Mouse (Mus musculus) heart, postnatal 0 days (tissue): ENCODE results near the gene Slc17a9. TPM values are rescaled to one million over a fixed set of nuclear protein-coding genes. Genes with fewer than 3 reads are reported as not detected.

ENCODE experiments used
- ATAC-seq: fragments of 200-750 bp; cut with Nextera tagmentation; 2 replicates; pipeline ENCODE4 v1.8.0; 2017; ENCODE audit warnings: low read depth, moderate number of reproducible peaks, moderate library complexity; ENCODE audit not compliant: insufficient read depth
- DNase-seq: peaks from one replicate; pipeline ENCODE4 v3.0.0-alpha.2; 2016; ENCODE audit warnings: low spot score
- H3K27ac ChIP-seq: fragments of 300-500 bp; sonication (generic); 2 replicates; pipeline ENCODE4 v1.5.1; 2014; ENCODE audit warnings: low read depth, mild to moderate bottlenecking
- H3K27me3 ChIP-seq: fragments of 300-500 bp; sonication (generic); 2 replicates; pipeline ENCODE4 v1.6.1; 2014; ENCODE audit warnings: low read length, mixed read lengths; ENCODE audit not compliant: control insufficient read depth, insufficient read depth
- H3K36me3 ChIP-seq: fragments of 300-500 bp; sonication (generic); replicated peaks from 2 replicates; pipeline ENCODE4 v1.6.1; 2014; ENCODE audit warnings: low read length, mixed read lengths; ENCODE audit not compliant: control insufficient read depth, insufficient read depth
- H3K4me1 ChIP-seq: fragments of 300-500 bp; sonication (generic); 2 replicates; pipeline ENCODE4 v1.6.1; 2014; ENCODE audit warnings: antibody characterized with exemption; ENCODE audit not compliant: control insufficient read depth, insufficient read depth
- H3K4me2 ChIP-seq: fragments of 300-500 bp; sonication (generic); 2 replicates; pipeline ENCODE4 v1.6.1; 2014; ENCODE audit warnings: low read depth, mild to moderate bottlenecking, low read length, moderate library complexity
- H3K4me3 ChIP-seq: fragments of 300-500 bp; sonication (generic); 2 replicates; pipeline ENCODE4 v1.5.1; 2014; ENCODE audit warnings: low read depth, low read length
- H3K9ac ChIP-seq: fragments of 300-500 bp; sonication (generic); replicated peaks from 2 replicates; pipeline ENCODE4 v1.6.1; 2014; ENCODE audit warnings: low read depth, low read length, mixed read lengths
- H3K9me3 ChIP-seq: fragments of 300-500 bp; sonication (generic); replicated peaks from 2 replicates; pipeline ENCODE4 v1.6.1; 2016; ENCODE audit warnings: low read length; ENCODE audit not compliant: control insufficient read depth
- CTCF ChIP-seq: IDR thresholded peaks from 2 replicates; pipeline ENCODE4 v1.5.1; 2016; ENCODE audit warnings: antibody characterized with exemption, control low read depth, low read depth
- EP300 ChIP-seq: IDR thresholded peaks from 2 replicates; pipeline ENCODE4 v1.6.1; 2016; ENCODE audit warnings: antibody characterized with exemption, low read depth
- WGBS: fragments of 180-500 bp; shearing (Covaris S2); extraction: QIAGEN DNeasy Blood & Tissue Kit; methylation state at CpG from one replicate; pipeline ENCODE4 v1.1.7; 2014; 5-methylcytosine and 5-hydroxymethylcytosine counted together
- polyA plus RNA-seq: library from polyadenylated mRNA; unstranded; fragments of >200 nt; fragmentation: Nextera tagmentation; extraction: Ambion mirVana; gene quantifications from 2 replicates; pipeline ENCODE4 v1.2.1, GENCODE M21; 2015
- total RNA-seq: library from RNA; depleted of rRNA; stranded (reverse); fragments of >200 nt; gene quantifications from 2 replicates; pipeline ENCODE4 v1.2.3, GENCODE M21; 2014; ENCODE audit warnings: low replicate concordance; rRNA removed

Gene Slc17a9
- total and polyA plus RNA-seq, 2 experiments from 2014 or later: 0.60 to 1.5 TPM

DNA sequence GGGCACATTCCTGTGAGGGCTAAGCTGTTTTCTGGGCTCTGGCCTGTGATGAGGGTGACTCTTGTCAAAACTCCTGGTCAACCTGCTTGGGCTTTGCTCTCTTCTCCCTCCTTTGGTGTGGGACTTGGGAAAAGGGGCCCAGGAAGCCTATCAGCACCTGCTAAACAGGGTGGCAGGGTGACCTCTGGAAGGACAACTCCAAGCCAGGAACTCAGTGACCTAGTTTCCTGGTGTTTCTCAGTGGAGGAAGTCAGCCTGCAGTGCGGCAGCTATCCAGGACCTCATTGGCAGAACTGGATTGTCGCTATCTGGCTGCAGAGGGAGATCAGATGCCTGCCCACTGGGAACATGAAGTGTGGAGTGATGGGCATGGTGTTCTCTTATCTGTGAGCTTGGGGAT is 63.3 kb downstream of the Slc17a9 start:
- TF ChIP-seq EP300: no peak
- TF ChIP-seq CTCF: no peak
- H3K4me2 ChIP-seq: no peak overlapping the region
- H3K9ac ChIP-seq: no peak overlapping the region
- no peaks in the 10 kb centered on the region for H3K9me3 ChIP-seq
- peak; percentile 72 for ATAC-seq
- peak overlapping the region; percentile 62 for H3K27ac ChIP-seq
- WGBS: 0% methylated on average over 2 of the region's 2 CpGs
- H3K4me3 ChIP-seq: no peak overlapping the region
- peaks cover 14% of the 10 kb centered on the region for H3K27me3 ChIP-seq
- peaks cover 10% of the 10 kb centered on the region; the same call in 1 of the 2 replicates for H3K4me1 ChIP-seq
- DNase-seq: peak; percentile 45
- H3K36me3 ChIP-seq: no peaks in the 10 kb centered on the region

DNA sequence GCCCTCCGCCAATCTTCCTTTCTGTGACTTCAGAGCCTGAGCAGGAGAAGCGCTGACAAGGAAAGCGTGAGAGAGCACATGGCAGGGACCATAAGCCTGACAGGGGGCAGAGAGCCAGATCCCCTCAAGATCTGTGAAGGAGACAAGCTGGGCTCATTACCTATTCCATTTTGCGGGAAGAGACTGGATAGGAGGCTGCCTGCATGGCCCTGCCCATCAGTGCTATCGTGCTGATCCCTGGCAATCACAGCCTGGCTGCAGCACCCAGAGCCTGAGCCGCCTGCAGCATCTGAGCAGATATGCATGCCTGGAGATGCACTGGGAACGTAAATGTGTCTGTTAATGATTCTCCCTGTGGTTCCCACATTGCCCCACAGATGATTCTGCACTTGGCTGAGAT is 63.8 kb downstream of the Slc17a9 start:
- no peak for ATAC-seq
- TF ChIP-seq CTCF (no peak), EP300 (no peak)
- no peak overlapping the region for H3K4me2 ChIP-seq

DNA sequence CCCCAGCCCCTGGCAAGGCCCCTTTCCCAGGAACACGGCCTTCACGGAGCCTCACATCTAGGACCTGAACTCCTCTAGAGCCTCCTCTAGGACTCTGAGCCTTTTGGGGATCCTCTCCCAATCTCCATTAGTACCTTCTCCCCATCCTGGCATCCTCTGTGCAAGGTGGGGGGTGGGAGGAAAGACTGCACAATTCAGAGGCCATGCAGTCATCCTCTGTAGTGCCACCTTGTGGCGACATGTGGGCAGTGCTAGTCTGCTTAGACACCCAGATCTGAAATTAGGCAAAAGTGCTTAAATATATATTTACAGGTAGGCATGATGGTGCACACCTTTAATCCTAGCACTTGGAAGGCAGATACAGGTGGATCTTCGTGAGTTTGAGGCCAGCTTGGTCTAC is 66.6 kb downstream of the Slc17a9 start:
- H3K27me3 ChIP-seq: peaks cover 14% of the 10 kb centered on the region
- ATAC-seq (no peak), DNase-seq (no peak)
- H3K9me3 ChIP-seq: no peaks in the 10 kb centered on the region
- H3K4me2 ChIP-seq: no peak overlapping the region
- TF ChIP-seq EP300 (no peak), CTCF (peak; percentile 64)
- H3K4me3 ChIP-seq: no peak overlapping the region
- no peaks in the 10 kb centered on the region for H3K36me3 ChIP-seq
- H3K9ac ChIP-seq: no peak overlapping the region
- H3K4me1 ChIP-seq: peaks cover 10% of the 10 kb centered on the region; the same call in 1 of the 2 replicates
- no peak overlapping the region for H3K27ac ChIP-seq
- WGBS: 47% methylated on average over 4 of the region's 4 CpGs

More for the DNA sequence above, 63.8 kb downstream of the Slc17a9 start:
- Histone ChIP-seq H3K27ac (no peak overlapping the region), H3K36me3 (no peaks in the 10 kb centered on the region), H3K9ac (no peak overlapping the region), H3K4me1 (peaks cover 10% of the 10 kb centered on the region; the same call in 1 of the 2 replicates), H3K4me3 (no peak overlapping the region), H3K9me3 (no peaks in the 10 kb centered on the region), H3K27me3 (peaks cover 14% of the 10 kb centered on the region)
- no peak for DNase-seq
- 8% methylated on average over 7 of the region's 7 CpGs for WGBS

Other genes with a start within 250 kb of the Slc17a9 start
- 0.08 and 1.1 TPM in 2 replicates for gene Ntsr1, start 225.3 kb upstream of the Slc17a9 start, total RNA-seq
- 0.40 and 0.75 TPM in 2 replicates for gene Ntsr1, start 225.3 kb upstream of the Slc17a9 start, polyA plus RNA-seq
- 40.5 and 54.3 TPM in 2 replicates for gene Mrgbp, start 144.0 kb upstream of the Slc17a9 start, total RNA-seq
- gene Mrgbp, start 144.0 kb upstream of the Slc17a9 start, polyA plus RNA-seq: 19.5 and 20.5 TPM in 2 replicates
- gene Ogfr, start 136.0 kb upstream of the Slc17a9 start, total RNA-seq: 81.0 and 81.6 TPM in 2 replicates
- 33.0 and 39.3 TPM in 2 replicates for gene Ogfr, start 136.0 kb upstream of the Slc17a9 start, polyA plus RNA-seq
- gene Col9a3, start 127.5 kb upstream of the Slc17a9 start, total RNA-seq: 0.62 and 1.3 TPM in 2 replicates
- gene Col9a3, start 127.5 kb upstream of the Slc17a9 start, polyA plus RNA-seq: 0.77 and 1.3 TPM in 2 replicates
- gene Tcfl5, start 82.6 kb upstream of the Slc17a9 start, total RNA-seq: 0.04 and 0.12 TPM in 2 replicates
- not detected in 2 replicates for gene Tcfl5, start 82.6 kb upstream of the Slc17a9 start, polyA plus RNA-seq
- gene Dido1, start 15.3 kb upstream of the Slc17a9 start, total RNA-seq: 22.8 and 28.3 TPM in 2 replicates
- 9.9 and 12.2 TPM in 2 replicates for gene Dido1, start 15.3 kb upstream of the Slc17a9 start, polyA plus RNA-seq
- 26.7 and 29.8 TPM in 2 replicates for gene Gid8, start 15.1 kb upstream of the Slc17a9 start, total RNA-seq
- 51.9 and 52.6 TPM in 2 replicates for gene Gid8, start 15.1 kb upstream of the Slc17a9 start, polyA plus RNA-seq
- gene Bhlhe23, start 51.6 kb downstream of the Slc17a9 start, total RNA-seq: not detected in 2 replicates
- not detected in 2 replicates for gene Bhlhe23, start 51.6 kb downstream of the Slc17a9 start, polyA plus RNA-seq
- 15.8 and 51.0 TPM in 2 replicates for gene Ythdf1, start 195.7 kb downstream of the Slc17a9 start, total RNA-seq
- gene Ythdf1, start 195.7 kb downstream of the Slc17a9 start, polyA plus RNA-seq: 27.1 and 27.7 TPM in 2 replicates
- gene Birc7, start 203.8 kb downstream of the Slc17a9 start, total RNA-seq: 0.84 TPM in 1 of 2 replicates, not detected in the other
- 0.07 and 0.10 TPM in 2 replicates for gene Birc7, start 203.8 kb downstream of the Slc17a9 start, polyA plus RNA-seq
- gene Nkain4, start 229.4 kb downstream of the Slc17a9 start, total RNA-seq: 8.6 and 9.8 TPM in 2 replicates
- gene Nkain4, start 229.4 kb downstream of the Slc17a9 start, polyA plus RNA-seq: 27.6 and 29.6 TPM in 2 replicates
- gene Arfgap1, start 242.0 kb downstream of the Slc17a9 start, total RNA-seq: 40.9 and 58.7 TPM in 2 replicates
- 51.0 and 51.4 TPM in 2 replicates for gene Arfgap1, start 242.0 kb downstream of the Slc17a9 start, polyA plus RNA-seq